Mouse (Mus musculus): ENCODE data around the gene Spire2. TPM values are rescaled to one million over a fixed set of nuclear protein-coding genes. Genes with fewer than 3 reads are reported as not detected.

The Spire2 gene
- total RNA-seq, 2 experiments from 2014 or later, result 15.2 to 17.2 TPM

Other genes starting within 250 kb of the Spire2 start
- gene Rpl13, start 230.4 kb upstream of the Spire2 start, total RNA-seq (2021), result 100 to 1,000 TPM; 391 to 451 TPM
- gene Cpne7, start 215.3 kb upstream of the Spire2 start, total RNA-seq (2021), result 100 to 1,000 TPM; 305 to 318 TPM
- 1 to 10 TPM; 1.6 to 2.2 TPM for gene Sult5a1, start 174.4 kb upstream of the Spire2 start, total RNA-seq (2021)
- under 1 TPM in 1 of 2 experiments, not detected in 1; 0.23 TPM for gene Dpep1, start 146.5 kb upstream of the Spire2 start, total RNA-seq (2021)
- 100 to 1,000 TPM in 1 of 2 experiments, 10 to 100 TPM in 1; 96.7 to 101 TPM for gene Chmp1a, start 120.0 kb upstream of the Spire2 start, total RNA-seq (2021)
- gene Spata33, start 119.9 kb upstream of the Spire2 start, total RNA-seq (2021), result 1 to 10 TPM; 5.6 to 7.0 TPM
- 10 to 100 TPM; 89.6 to 99.3 TPM for gene Cdk10, start 107.9 kb upstream of the Spire2 start, total RNA-seq (2021)
- 10 to 100 TPM; 80.7 to 81.4 TPM for gene Spata2l, start 96.5 kb upstream of the Spire2 start, total RNA-seq (2021)
- gene Zfp276, start 78.5 kb upstream of the Spire2 start, total RNA-seq (2021), result 10 to 100 TPM; 24.3 to 26.6 TPM
- gene Vps9d1, start 78.4 kb upstream of the Spire2 start, total RNA-seq (2021), result 10 to 100 TPM; 49.7 to 51.6 TPM
- 1 to 10 TPM; 3.6 to 4.0 TPM for gene Fanca, start 14.1 kb upstream of the Spire2 start, total RNA-seq (2021)
- gene Tcf25, start 41.0 kb downstream of the Spire2 start, total RNA-seq (2021), result 100 to 1,000 TPM; 510 to 526 TPM
- gene Mc1r, start 74.4 kb downstream of the Spire2 start, total RNA-seq (2021), result not detected
- gene Tubb3, start 78.7 kb downstream of the Spire2 start, total RNA-seq (2021), result 100 to 1,000 TPM; 290 to 324 TPM
- 10 to 100 TPM; 53.4 to 57.4 TPM for gene Def8, start 90.8 kb downstream of the Spire2 start, total RNA-seq (2021)
- 10 to 100 TPM; 24.7 to 27.9 TPM for gene Afg3l1, start 145.2 kb downstream of the Spire2 start, total RNA-seq (2021)
- gene Dbndd1, start 182.8 kb downstream of the Spire2 start, total RNA-seq (2021), result 10 to 100 TPM; 10.9 to 11.0 TPM
- gene Gas8, start 186.1 kb downstream of the Spire2 start, total RNA-seq (2021), result 10 to 100 TPM; 25.8 to 27.5 TPM

Measured in layer of hippocampus, postnatal 36 days (tissue).